Mouse (Mus musculus) small intestine, adult 2 months (tissue): ENCODE results near the gene Brd2. TPM values are rescaled to one million over a fixed set of nuclear protein-coding genes. Genes with fewer than 3 reads are reported as not detected.
A peak's percentile ranks its signal among the peaks of the same experiment; 100 is the strongest.

Experiments used
- H3K27ac ChIP-seq: fragments of 200-500 bp; 2 replicates; pipeline ENCODE4 v1.5.1; 2012; ENCODE audit warnings: low read depth, low read length, control low read depth, inconsistent platforms; ENCODE audit not compliant: insufficient read depth
- H3K27me3 ChIP-seq: fragments of 200-500 bp; 2 replicates; pipeline ENCODE4 v1.6.1; 2012; ENCODE audit warnings: mild to moderate bottlenecking, moderate library complexity, low read length, inconsistent platforms; ENCODE audit not compliant: control insufficient read depth, insufficient read depth
- H3K36me3 ChIP-seq: fragments of 200-500 bp; 2 replicates; pipeline ENCODE4 v1.6.1; 2012; ENCODE audit warnings: mild to moderate bottlenecking, low read length, control low read depth, inconsistent platforms; ENCODE audit not compliant: control insufficient read depth, insufficient read depth
- H3K4me1 ChIP-seq: fragments of 200-500 bp; 2 replicates; pipeline ENCODE4 v1.6.1; 2012; ENCODE audit warnings: low read length, inconsistent platforms, mixed read lengths; ENCODE audit not compliant: control insufficient read depth, insufficient read depth, insufficient read length
- H3K4me3 ChIP-seq: fragments of 200-500 bp; 2 replicates; pipeline ENCODE4 v1.5.1; 2012; ENCODE audit warnings: low read depth, mild to moderate bottlenecking, control low read depth, inconsistent platforms, low read length, moderate library complexity
- CTCF ChIP-seq: fragments of 200-500 bp; IDR thresholded peaks from 2 replicates; pipeline ENCODE4 v1.5.1; 2012; ENCODE audit warnings: low read depth, mild to moderate bottlenecking, control low read depth, inconsistent platforms, low read length, moderate library complexity, mixed read lengths; ENCODE audit not compliant: insufficient replicate concordance, insufficient read length; ENCODE audit errors: extremely low read depth
- POLR2A ChIP-seq: fragments of 200-500 bp; IDR thresholded peaks from 2 replicates; pipeline ENCODE4 v1.6.1; 2012; ENCODE audit warnings: low read depth, mild to moderate bottlenecking, control low read depth, inconsistent platforms, low read length, moderate library complexity
- WGBS: fragments of 180-500 bp; shearing (Covaris S2); methylation state at CpG from one replicate; pipeline ENCODE4 v1.1.7; 2018; 5-methylcytosine and 5-hydroxymethylcytosine counted together
- polyA plus RNA-seq: library from polyadenylated mRNA; depleted of rRNA; stranded (reverse); fragments of >200 nt; gene quantifications from 2 replicates; pipeline ENCODE4 v1.2.3, GENCODE M21; 2012

Gene Brd2
- polyA plus RNA-seq, 1 experiment = 73.1 TPM

GRCm38 (mm10) chr17:34140240-34140639 lies 17.8 kb upstream of the Brd2 start:
- no peak for TF ChIP-seq POLR2A
- TF ChIP-seq CTCF = no peak
- Histone ChIP-seq H3K4me3 (no peak overlapping the region), H3K27me3 (no peaks in the 10 kb centered on the region), H3K36me3 (no peaks in the 10 kb centered on the region), H3K4me1 (peaks cover 4% of the 10 kb centered on the region; the same call in 1 of the 2 replicates), H3K27ac (no peak overlapping the region)
- WGBS = 18% methylated on average over 5 of the region's 5 CpGs

- H3K4me3 ChIP-seq = peak overlapping the region; percentile 45
- WGBS = 5% methylated on average over 16 of the region's 16 CpGs
- H3K4me1 ChIP-seq = peaks cover 4% of the 10 kb centered on the region; the same call in 1 of the 2 replicates
- H3K36me3 ChIP-seq = no peaks in the 10 kb centered on the region
- TF ChIP-seq POLR2A = no peak
- no peaks in the 10 kb centered on the region for H3K27me3 ChIP-seq
- H3K27ac ChIP-seq = no peak overlapping the region
Observed at GRCm38 (mm10) chr17:34139416-34139815, 17.0 kb upstream of the Brd2 start.

GRCm38 (mm10) chr17:34138655-34139054 lies 16.2 kb upstream of the Brd2 start:
- Histone ChIP-seq H3K4me1 (peaks cover 4% of the 10 kb centered on the region; the same call in 1 of the 2 replicates), H3K4me3 (no peak overlapping the region), H3K27me3 (no peaks in the 10 kb centered on the region), H3K36me3 (no peaks in the 10 kb centered on the region), H3K27ac (no peak overlapping the region)
- WGBS = 86% methylated on average over 7 of the region's 7 CpGs
- TF ChIP-seq POLR2A = no peak
- TF ChIP-seq CTCF = no peak

GRCm38 (mm10) chr17:34137601-34138000 lies 15.2 kb upstream of the Brd2 start:
- Histone ChIP-seq H3K27ac (no peak overlapping the region), H3K4me1 (peaks cover 4% of the 10 kb centered on the region; the same call in 1 of the 2 replicates), H3K36me3 (no peaks in the 10 kb centered on the region), H3K27me3 (no peaks in the 10 kb centered on the region), H3K4me3 (no peak overlapping the region)
- 77% methylated on average over 7 of the region's 7 CpGs for WGBS
- no peak for TF ChIP-seq CTCF
- TF ChIP-seq POLR2A = no peak

- Histone ChIP-seq H3K27ac (peak overlapping the region; percentile 86), H3K36me3 (no peaks in the 10 kb centered on the region), H3K27me3 (no peaks in the 10 kb centered on the region), H3K4me1 (peaks cover 4% of the 10 kb centered on the region; the same call in 1 of the 2 replicates), H3K4me3 (peak overlapping the region; percentile 71)
- peak; percentile 74; the same call in 1 of the 2 replicates for TF ChIP-seq POLR2A
- peak; percentile 100 for TF ChIP-seq CTCF
- WGBS = 4% methylated on average over 31 of the region's 31 CpGs
Observed at GRCm38 (mm10) chr17:34135297-34136224, 13.1 kb upstream of the Brd2 start.

- no peak overlapping the region for H3K27ac ChIP-seq
- no peaks in the 10 kb centered on the region for H3K27me3 ChIP-seq
- TF ChIP-seq CTCF (no peak), POLR2A (no peak)
- no peaks in the 10 kb centered on the region for H3K36me3 ChIP-seq
- 69% methylated on average over 3 of the region's 3 CpGs for whole genome bisulfite sequencing
- no peak overlapping the region for H3K4me3 ChIP-seq
- H3K4me1 ChIP-seq = peaks cover 5% of the 10 kb centered on the region; the same call in 1 of the 2 replicates
Observed at GRCm38 (mm10) chr17:34134451-34134850, 12.0 kb upstream of the Brd2 start.

GRCm38 (mm10) chr17:34133289-34133688 lies 10.9 kb upstream of the Brd2 start:
- Histone ChIP-seq H3K27me3 (no peaks in the 10 kb centered on the region), H3K4me1 (peaks cover 13% of the 10 kb centered on the region), H3K4me3 (no peak overlapping the region), H3K27ac (no peak overlapping the region), H3K36me3 (no peaks in the 10 kb centered on the region)
- TF ChIP-seq POLR2A (no peak), CTCF (peak; percentile 37; the same call in 1 of the 2 replicates)
- WGBS = 70% methylated on average over 11 of the region's 11 CpGs
